Mouse (Mus musculus) cerebellum, adult 8-10 months (tissue): ENCODE measurements around the gene Pdcd1lg2.

Experiments
- DNase-seq: peaks from one replicate; pipeline ENCODE4 v3.0.0; 2022

Gene Pdcd1lg2

DNA sequence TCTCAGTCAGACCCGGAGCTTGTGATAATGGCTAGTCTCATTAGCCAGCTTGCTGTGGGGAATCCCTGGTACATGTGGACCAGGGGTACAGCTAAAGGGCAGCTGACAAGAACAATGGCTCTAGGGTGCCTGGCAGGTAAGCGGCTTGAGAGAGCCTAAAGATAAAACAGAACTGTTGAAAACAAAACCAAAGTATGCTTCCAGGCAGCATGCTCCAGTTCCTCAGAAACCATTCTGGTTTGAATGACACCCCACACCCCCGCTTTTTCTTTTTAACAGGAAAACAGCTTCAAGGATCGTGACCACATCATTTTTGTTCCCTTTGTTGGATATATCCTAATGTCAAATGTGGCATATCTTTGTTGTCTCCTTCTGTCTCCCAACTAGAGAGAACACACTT is at the start of gene Pdcd1lg2:
TSS of gene Pdcd1lg2 (plus strand) at position 301 of the 400 bp plus-strand sequence.
- no peak for DNase-seq

GRCm38 (mm10) chr19:29361468-29362130 is 49.1 kb upstream of the Pdcd1lg2 start:
- DNase-seq, result peak; percentile 91

DNA sequence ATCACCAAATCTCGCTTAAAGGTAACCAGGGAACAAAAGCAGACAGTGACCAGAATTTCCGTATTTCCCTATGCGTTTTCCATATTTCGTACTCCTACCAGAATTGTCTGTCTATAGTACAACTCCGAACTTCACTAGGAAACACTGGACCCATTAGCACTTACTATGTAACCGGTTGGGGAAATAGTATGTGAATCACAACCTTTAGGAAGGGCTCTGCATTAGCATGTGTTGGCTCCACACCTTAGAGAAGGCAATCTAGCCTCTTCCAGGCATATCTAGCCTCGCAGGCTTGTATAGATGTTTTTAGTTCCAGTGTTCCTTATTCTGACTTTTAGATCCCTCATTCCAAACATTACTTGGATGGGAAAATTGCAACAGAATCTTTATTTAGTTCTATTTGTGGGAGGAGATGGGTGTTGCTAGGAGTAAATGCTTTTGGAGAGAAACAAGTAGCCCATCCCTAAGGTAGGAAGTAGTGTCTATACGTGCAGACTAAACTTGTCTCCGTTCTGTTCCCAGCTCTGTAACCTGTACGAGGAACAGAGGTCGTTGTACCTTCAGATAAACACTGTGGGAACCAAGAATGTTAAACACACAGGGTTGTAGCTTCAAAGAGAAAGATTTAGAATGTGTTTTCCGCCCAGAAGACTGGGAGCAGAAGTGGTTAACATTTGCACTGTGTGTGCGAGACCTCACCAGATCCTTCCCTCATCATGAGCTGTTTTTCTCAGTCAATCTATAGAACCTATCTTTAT is 48.4 kb upstream of the Pdcd1lg2 start:
- DNase-seq, result no peak

GRCm38 (mm10) chr19:29363557-29363956 is 47.2 kb upstream of the Pdcd1lg2 start:
- no peak for DNase-seq

DNA sequence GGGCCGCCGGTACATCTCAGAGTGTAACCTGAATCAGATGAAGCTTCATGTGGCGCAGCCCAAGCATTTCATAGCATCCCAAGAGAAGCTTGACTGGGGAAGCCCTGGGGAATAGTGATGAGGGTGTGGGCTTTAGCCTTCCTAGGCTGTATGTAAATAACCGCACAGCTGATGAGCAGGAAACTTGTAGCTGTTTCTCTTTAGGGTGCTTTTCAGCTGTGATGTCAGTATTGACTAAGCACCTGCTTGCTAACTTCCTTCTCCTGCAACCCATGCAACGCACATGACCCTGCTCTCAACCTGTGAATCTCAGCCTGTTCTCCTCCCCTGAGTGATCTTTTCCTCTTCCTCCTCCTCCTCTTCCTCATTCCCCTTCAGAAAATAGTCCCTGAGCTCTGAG is 46.6 kb upstream of the Pdcd1lg2 start:
- no peak for DNase-seq

DNA sequence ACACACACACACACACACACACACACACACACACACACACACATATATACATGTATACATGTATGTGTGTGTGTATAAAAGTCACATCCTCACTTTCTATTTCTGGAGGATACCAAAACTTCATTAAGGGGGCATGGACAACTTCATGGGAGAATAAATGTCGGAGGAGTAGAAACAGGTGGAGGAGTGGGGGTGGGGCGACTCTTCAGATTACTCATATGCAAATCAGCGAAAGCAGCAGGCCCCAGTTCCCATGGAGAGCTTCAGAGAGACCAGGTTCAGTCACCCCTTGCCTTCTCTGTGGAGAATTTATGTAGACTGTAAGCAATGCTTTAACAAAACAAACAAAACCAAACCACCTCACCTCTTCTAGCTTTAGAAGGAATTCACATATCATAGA is 45.6 kb upstream of the Pdcd1lg2 start:
- no peak for DNase-seq

DNA sequence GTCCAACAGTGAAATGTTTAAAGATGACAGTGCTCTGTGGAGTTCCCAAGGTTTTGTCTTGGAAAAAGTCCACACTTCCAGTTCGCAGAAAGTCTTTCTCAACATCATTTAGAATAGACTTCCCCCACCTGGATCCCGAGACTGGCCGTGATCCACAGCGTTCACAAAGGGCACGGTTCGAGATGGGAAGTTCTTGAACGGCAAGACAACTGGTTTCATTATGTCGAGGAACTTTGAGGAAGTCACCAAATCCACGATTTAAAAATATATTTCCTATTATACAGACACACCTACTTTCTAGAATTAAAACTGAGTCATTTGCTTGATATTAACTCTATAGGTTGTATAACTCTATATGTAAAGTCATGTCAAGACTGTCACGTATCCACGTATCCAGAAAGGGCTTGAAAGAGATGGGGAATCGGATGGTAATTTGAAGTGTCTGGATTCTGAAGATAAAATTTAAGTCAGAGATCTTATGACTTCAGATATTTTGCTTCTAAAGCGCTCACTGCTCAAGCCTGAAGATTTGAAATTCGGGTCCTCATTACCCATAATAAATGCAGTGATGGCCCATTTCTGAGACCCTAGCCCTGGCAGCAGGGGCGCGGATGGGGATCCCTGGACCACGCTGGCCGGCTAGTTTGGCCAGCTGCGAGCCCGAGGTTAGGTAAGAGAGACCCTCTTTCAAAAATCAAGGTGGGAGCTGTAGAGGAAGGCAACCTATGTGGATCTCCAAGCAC is 44.3 kb upstream of the Pdcd1lg2 start:
- DNase-seq, result no peak

GRCm38 (mm10) chr19:29366969-29367622 is 43.6 kb upstream of the Pdcd1lg2 start, which contains the start of the genes Plgrkt and Cd274:
Gene Plgrkt, minus strand, starts transcription at chr19:29367390.
Gene Cd274, plus strand, starts transcription at chr19:29367455.
- DNase-seq, result peak; percentile 41

DNA sequence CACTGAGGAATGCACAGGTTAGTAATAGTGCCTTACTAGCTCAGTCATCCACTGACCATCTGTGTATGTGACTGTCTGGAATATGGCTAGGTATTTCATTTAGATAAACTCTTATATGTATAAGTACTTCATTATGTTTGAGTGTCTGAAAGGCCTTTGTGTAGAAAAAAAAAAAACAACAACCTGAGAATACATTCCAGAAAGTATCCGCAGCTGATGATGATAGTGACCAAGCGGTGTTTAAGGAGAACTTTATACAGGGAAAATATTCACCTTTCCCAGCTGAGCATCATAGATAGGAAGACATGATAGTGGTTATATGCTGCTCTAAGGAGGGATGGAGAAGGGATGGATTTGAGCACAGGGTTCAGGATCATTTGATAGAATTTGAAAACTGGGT is 42.7 kb upstream of the Pdcd1lg2 start:
- DNase-seq, result no peak

DNA sequence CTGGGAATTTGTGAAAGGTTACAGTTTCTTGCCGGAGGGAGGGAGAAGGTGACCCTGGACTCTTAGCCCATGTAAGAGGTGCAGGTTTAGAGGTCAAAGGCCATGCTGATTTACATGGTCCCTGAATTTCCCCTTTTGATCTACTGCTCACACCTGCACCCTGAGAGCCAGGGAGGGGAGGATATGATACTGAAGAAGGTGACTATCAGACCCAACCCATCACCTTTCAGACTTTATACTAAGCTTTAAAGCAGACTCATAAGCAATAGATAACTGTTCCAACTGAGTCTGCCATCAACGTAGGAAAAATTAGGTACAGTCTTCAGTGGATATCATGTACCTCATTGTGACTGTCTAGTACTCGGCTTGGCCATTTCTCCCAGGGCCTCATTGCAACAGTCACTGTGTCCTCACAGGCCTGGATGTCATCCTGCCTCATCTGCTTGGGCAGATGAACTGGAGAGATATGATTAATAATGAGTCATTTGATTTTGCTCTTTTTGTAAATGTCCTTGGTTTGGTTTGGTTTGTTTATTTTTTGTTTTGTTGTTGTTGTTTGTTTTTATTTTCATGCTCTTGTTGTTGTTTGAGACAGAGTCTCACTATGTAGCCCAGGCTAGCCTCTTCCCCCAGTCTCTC is 41.9 kb upstream of the Pdcd1lg2 start:
- no peak for DNase-seq

DNA sequence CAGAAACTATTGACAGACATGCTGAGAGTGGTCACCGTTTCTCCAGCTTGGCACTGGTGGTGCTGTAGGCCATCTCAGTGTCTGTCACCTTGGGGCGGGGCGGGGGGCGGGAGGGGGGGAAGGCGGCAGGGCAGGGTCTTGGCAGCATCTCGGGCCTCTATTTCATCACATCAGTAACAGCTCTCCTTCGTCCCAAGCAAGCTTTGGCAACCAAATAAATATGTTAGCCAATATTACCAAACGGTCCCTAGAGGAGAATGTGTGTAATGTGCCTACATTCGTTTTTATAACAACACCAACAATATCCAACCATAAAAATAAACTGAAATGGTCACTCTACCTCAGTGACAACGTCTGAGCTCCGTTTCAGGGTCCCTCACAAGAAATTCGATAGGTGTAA is 40.6 kb upstream of the Pdcd1lg2 start:
- no peak for DNase-seq

GRCm38 (mm10) chr19:29370545-29371283 is 40.0 kb upstream of the Pdcd1lg2 start:
- no peak for DNase-seq

DNA sequence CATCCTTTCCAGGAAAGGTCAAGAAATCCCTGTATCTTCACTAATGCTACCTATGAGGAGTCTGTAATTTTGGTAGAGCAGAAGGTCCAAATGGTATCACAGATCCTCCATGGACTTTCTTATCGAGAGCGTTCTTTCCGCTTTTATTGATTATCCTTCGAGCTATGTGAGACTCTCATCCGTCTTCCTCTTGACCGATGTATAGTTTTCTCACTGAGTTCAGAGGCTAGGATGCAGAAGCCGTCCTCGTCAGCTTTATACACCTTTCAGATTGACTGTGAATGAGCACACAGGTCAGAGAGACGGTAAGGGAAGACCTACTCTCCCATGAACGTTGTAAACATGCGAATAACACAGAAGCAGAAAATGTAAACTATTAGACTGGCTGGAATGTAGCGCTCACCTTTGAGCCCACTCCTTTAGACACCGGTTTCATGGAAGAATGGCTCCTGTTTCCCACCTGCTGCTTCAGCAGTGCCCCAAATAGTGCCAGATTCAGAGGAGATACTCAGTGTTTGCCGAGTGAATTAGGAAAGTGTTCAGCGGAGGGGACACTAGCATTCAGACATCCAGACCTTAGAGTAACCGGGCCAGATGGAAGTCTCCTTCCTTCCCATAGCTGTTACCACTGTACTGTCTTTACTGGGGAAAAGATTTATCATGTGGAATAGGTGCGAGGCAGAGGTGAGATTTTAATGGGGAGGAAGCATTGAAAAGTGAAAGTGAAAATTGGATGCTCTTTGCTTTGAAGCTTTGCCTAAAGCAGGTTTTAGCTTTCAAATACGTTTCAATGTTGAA is 39.2 kb upstream of the Pdcd1lg2 start:
- no peak for DNase-seq

GRCm38 (mm10) chr19:29372138-29372537 is 38.6 kb upstream of the Pdcd1lg2 start:
- no peak for DNase-seq

GRCm38 (mm10) chr19:29372621-29373020 is 38.1 kb upstream of the Pdcd1lg2 start:
- no peak for DNase-seq

GRCm38 (mm10) chr19:29373438-29373837 is 37.3 kb upstream of the Pdcd1lg2 start:
- DNase-seq, result no peak

- DNase-seq, result no peak
Measured at GRCm38 (mm10) chr19:29374947-29375346, 35.8 kb upstream of the Pdcd1lg2 start.

DNA sequence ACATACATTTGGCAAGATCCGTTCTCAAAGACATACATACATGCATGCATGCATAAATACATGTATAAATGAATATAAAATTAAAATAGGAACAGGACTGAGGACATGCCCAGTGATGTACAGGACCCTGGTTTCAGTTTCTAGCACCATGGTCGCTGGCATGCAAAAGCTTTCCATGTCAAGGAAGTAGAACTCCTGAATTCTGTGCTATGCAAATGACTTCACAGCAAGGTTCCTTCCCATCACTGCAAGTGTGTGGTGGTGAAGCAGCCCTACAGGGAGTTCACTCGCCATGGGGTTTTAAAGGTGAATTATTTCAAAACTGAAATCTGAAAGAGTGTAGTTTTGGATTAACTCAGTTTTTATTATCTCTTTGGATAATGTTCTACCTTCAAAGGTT is 34.3 kb upstream of the Pdcd1lg2 start:
- DNase-seq, result no peak

- DNase-seq, result no peak
Measured at GRCm38 (mm10) chr19:29379839-29380603, 30.7 kb upstream of the Pdcd1lg2 start.

DNA sequence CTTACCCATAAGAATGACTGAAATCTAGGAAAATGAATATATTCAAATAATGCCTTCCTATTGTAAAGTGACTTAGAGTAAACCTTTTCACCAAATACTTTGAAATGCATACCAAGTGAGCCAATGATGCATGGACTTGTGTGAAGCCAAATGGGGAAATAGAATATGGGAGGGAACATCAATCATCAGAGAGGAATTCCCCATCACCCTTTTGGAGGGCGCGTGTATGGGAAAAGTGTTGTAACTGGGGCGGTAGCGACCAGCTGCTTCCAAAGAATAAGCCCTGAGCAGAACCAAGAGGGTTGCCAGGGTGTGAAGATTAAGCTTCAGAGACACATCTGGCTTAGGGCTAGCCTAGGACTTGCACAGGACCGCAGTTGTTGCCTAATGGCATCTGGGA is 27.4 kb upstream of the Pdcd1lg2 start:
- DNase-seq, result no peak
